In the genomic region with DNA sequence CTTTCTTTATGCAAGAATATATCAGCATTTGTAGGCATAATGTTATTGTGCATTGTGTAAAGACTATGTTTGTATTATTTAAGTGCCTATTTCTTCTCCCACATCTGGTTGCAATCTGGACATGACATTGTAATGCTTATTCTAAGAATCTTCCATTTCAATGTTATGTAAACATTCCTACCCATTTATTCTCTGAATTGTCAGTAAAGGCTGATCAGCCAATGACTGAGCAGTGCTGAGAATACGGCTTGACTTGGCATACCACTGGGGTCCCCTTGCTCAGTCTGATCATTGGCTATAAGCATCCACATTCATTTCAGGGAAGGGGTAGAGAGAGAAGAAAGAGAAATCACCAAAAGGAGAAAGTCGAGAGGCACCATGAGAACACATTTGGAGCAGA, we compare ENCODE assay signal across 25 mouse cellular contexts.
DNase-seq lines count a peak whose midpoint lies in the region; ATAC-seq lines count a peak whose summit lies in the region.
"Had no signal": no experiment of that assay in that cellular context is flagged by ENCODE, and none has a peak within 500 bp of the region (broad histone marks: within the 10 kb centered on the region; RNA-seq: fewer than 3 reads in every experiment).

No protein-coding gene starts in this region.

- ATAC-seq in embryonic facial prominence, embryonic 12.5 days (ENCODE audit: insufficient number of reproducible peaks, insufficient read depth, low FRiP score, low TSS enrichment), result 0 out of 2 replicates have a peak, but pooled peaks have one; percentile 47
- 0 out of 2 replicates have a peak, but pooled peaks have one; percentile 33 for ATAC-seq in intestine, embryonic 16.5 days
- ATAC-seq in intestine, embryonic 15.5 days, result no peak
- ATAC-seq in embryonic facial prominence, embryonic 14.5 days (ENCODE audit: low read depth), result no peak
- ATAC-seq: activated CD4-positive, CD25-positive, alpha-beta regulatory T cell, adult 4 months; CD4-positive, CD25-positive, alpha-beta regulatory T cell, adult 4 months; forebrain, embryonic 14.5 days; forebrain, embryonic 16.5 days; Patski had no signal

- no peaks in the 10 kb centered on the region for H3K9me3 ChIP-seq in embryonic facial prominence, embryonic 12.5 days
- H3K9me3 ChIP-seq in embryonic facial prominence, embryonic 10.5 days, result no peaks in the 10 kb centered on the region
- H3K9me3 ChIP-seq in intestine, embryonic 16.5 days (ENCODE audit: control insufficient read depth, low read length), result no peaks in the 10 kb centered on the region; the same call in 1 of the 2 replicates
- no peaks in the 10 kb centered on the region for H3K9me3 ChIP-seq in intestine, embryonic 15.5 days
- H3K9me3 ChIP-seq in embryonic facial prominence, embryonic 14.5 days (ENCODE audit: control insufficient read depth, low read length), result no peaks in the 10 kb centered on the region
- H3K9me3 ChIP-seq: embryonic facial prominence, embryonic 15.5 days; forebrain, embryonic 10.5 days; forebrain, embryonic 12.5 days; G1E had no signal

- no peak for DNase-seq in embryonic facial prominence, embryonic 10.5 days (ENCODE audit: low spot score)
- peak; percentile 59 for DNase-seq in embryonic facial prominence, embryonic 14.5 days (ENCODE audit: low spot score)
- DNase-seq: adrenal gland, adult 8-10 months; adrenal gland, postnatal 14 days; adrenal gland, postnatal 36 days; B cell, adult 2 months; cerebellum, adult 11-12 months; cerebellum, adult 2 months; cerebellum, adult 9-10 months; cerebellum, postnatal 10 days; cerebellum, postnatal 25 days had no signal

- H3K36me3 ChIP-seq in embryonic facial prominence, embryonic 12.5 days, result no peaks in the 10 kb centered on the region
- H3K36me3 ChIP-seq in embryonic facial prominence, embryonic 10.5 days (replicated peaks), result no peaks in the 10 kb centered on the region
- no peaks in the 10 kb centered on the region for H3K36me3 ChIP-seq in intestine, embryonic 16.5 days (ENCODE audit: control insufficient read depth, insufficient read depth, low read length)
- H3K36me3 ChIP-seq in intestine, embryonic 15.5 days, result no peaks in the 10 kb centered on the region
- no peaks in the 10 kb centered on the region for H3K36me3 ChIP-seq in embryonic facial prominence, embryonic 14.5 days (ENCODE audit: control insufficient read depth, insufficient read depth, low read length)
- H3K36me3 ChIP-seq: embryonic facial prominence, embryonic 15.5 days; forebrain, embryonic 10.5 days; forebrain, embryonic 12.5 days; G1E had no signal

- no peak overlapping the region for H3K4me3 ChIP-seq in embryonic facial prominence, embryonic 12.5 days
- H3K4me3 ChIP-seq in embryonic facial prominence, embryonic 10.5 days, result no peak overlapping the region
- no peak overlapping the region for H3K4me3 ChIP-seq in intestine, embryonic 16.5 days (ENCODE audit: low read length)
- H3K4me3 ChIP-seq in intestine, embryonic 15.5 days (replicated peaks), result no peak overlapping the region
- no peak overlapping the region for H3K4me3 ChIP-seq in embryonic facial prominence, embryonic 14.5 days (ENCODE audit: low read depth, low read length)
- H3K4me3 ChIP-seq: embryonic facial prominence, embryonic 15.5 days; erythroblast, embryonic 14.5 days; forebrain, embryonic 10.5 days; forebrain, embryonic 12.5 days had no signal

- H3K27ac ChIP-seq in embryonic facial prominence, embryonic 12.5 days, result no peak overlapping the region
- H3K27ac ChIP-seq in embryonic facial prominence, embryonic 10.5 days (replicated peaks), result no peak overlapping the region
- no peak overlapping the region for H3K27ac ChIP-seq in intestine, embryonic 16.5 days (ENCODE audit: low read length)
- H3K27ac ChIP-seq in intestine, embryonic 15.5 days, result no peak overlapping the region
- no peak overlapping the region for H3K27ac ChIP-seq in embryonic facial prominence, embryonic 14.5 days (replicated peaks; ENCODE audit: low read depth, low read length)
- H3K27ac ChIP-seq: embryonic facial prominence, embryonic 15.5 days; forebrain, embryonic 10.5 days; forebrain, embryonic 12.5 days had no signal

- WGBS in embryonic facial prominence, embryonic 12.5 days, result 70% methylated on average over 2 of the region's 2 CpGs
- 84% methylated on average over 2 of the region's 2 CpGs for WGBS in embryonic facial prominence, embryonic 10.5 days
- 46% methylated on average over 2 of the region's 2 CpGs for WGBS in intestine, embryonic 16.5 days
- WGBS in intestine, embryonic 15.5 days, result 64% methylated on average over 2 of the region's 2 CpGs
- WGBS in embryonic facial prominence, embryonic 14.5 days, result 55% methylated on average over 2 of the region's 2 CpGs

- no peak overlapping the region for H3K4me2 ChIP-seq in embryonic facial prominence, embryonic 12.5 days (replicated peaks)
- no peak overlapping the region for H3K4me2 ChIP-seq in intestine, embryonic 16.5 days (ENCODE audit: low read depth, low read length)
- no peak overlapping the region for H3K4me2 ChIP-seq in intestine, embryonic 15.5 days (replicated peaks)
- no peak overlapping the region for H3K4me2 ChIP-seq in embryonic facial prominence, embryonic 14.5 days (ENCODE audit: low read depth, low read length)
- H3K4me2 ChIP-seq: embryonic facial prominence, embryonic 15.5 days; forebrain, embryonic 12.5 days had no signal

- H3K27me3 ChIP-seq in embryonic facial prominence, embryonic 12.5 days, result no peaks in the 10 kb centered on the region
- no peaks in the 10 kb centered on the region for H3K27me3 ChIP-seq in embryonic facial prominence, embryonic 10.5 days (replicated peaks; ENCODE audit: low read depth, poor library complexity, severe bottlenecking)
- no peaks in the 10 kb centered on the region for H3K27me3 ChIP-seq in intestine, embryonic 16.5 days (replicated peaks; ENCODE audit: control insufficient read depth, insufficient read depth, low read length)
- no peaks in the 10 kb centered on the region for H3K27me3 ChIP-seq in intestine, embryonic 15.5 days (replicated peaks)
- H3K27me3 ChIP-seq in embryonic facial prominence, embryonic 14.5 days (replicated peaks; ENCODE audit: control insufficient read depth, insufficient read depth, low read length), result no peaks in the 10 kb centered on the region
- H3K27me3 ChIP-seq: CH12.LX; embryonic facial prominence, embryonic 15.5 days; forebrain, embryonic 12.5 days; Patski had no signal

- no peak overlapping the region for H3K9ac ChIP-seq in embryonic facial prominence, embryonic 12.5 days
- no peak overlapping the region for H3K9ac ChIP-seq in intestine, embryonic 16.5 days (ENCODE audit: low read depth, low read length)
- H3K9ac ChIP-seq in intestine, embryonic 15.5 days, result no peak overlapping the region
- no peak overlapping the region for H3K9ac ChIP-seq in embryonic facial prominence, embryonic 14.5 days (ENCODE audit: low read depth, low read length)
- H3K9ac ChIP-seq: embryonic facial prominence, embryonic 15.5 days; forebrain, embryonic 12.5 days had no signal

- H3K4me1 ChIP-seq in embryonic facial prominence, embryonic 12.5 days, result no peaks in the 10 kb centered on the region
- H3K4me1 ChIP-seq in embryonic facial prominence, embryonic 10.5 days, result no peaks in the 10 kb centered on the region
- H3K4me1 ChIP-seq in intestine, embryonic 16.5 days (ENCODE audit: control insufficient read depth, insufficient read depth, low read length), result no peaks in the 10 kb centered on the region
- H3K4me1 ChIP-seq in intestine, embryonic 15.5 days (replicated peaks), result no peaks in the 10 kb centered on the region
- H3K4me1 ChIP-seq in embryonic facial prominence, embryonic 14.5 days (ENCODE audit: control insufficient read depth, insufficient read depth, low read length), result no peaks in the 10 kb centered on the region
- H3K4me1 ChIP-seq: embryonic facial prominence, embryonic 15.5 days; forebrain, embryonic 10.5 days; forebrain, embryonic 12.5 days had no signal

Comparison
In these comparisons a context has a peak if more than half of its experiments do, and no peak if none do; other contexts are left out.
1. ATAC-seq: peak in embryonic facial prominence, embryonic 12.5 days (single experiment) and intestine, embryonic 16.5 days (single experiment); none in intestine, embryonic 15.5 days (single experiment) and embryonic facial prominence, embryonic 14.5 days (single experiment).